Mouse (Mus musculus): ENCODE measurements at regions not wholly inside any gene's neighbourhood (a gene's known extent, or its start where the extent isn't known, plus 50 kb on each side); places are given as distances from the start of the nearest gene placed in this dataset.
"Not testable (repeated sequence)": the region's sequence is repeated elsewhere in the genome, so short reads cannot be mapped to it uniquely, and the experiment has no call there.

GRCm38 (mm10) chr13:70193270-70193669 is 391.1 kb downstream of the Med10 start:
- DNase-seq (ENCODE audit: low spot score): no peak

DNA sequence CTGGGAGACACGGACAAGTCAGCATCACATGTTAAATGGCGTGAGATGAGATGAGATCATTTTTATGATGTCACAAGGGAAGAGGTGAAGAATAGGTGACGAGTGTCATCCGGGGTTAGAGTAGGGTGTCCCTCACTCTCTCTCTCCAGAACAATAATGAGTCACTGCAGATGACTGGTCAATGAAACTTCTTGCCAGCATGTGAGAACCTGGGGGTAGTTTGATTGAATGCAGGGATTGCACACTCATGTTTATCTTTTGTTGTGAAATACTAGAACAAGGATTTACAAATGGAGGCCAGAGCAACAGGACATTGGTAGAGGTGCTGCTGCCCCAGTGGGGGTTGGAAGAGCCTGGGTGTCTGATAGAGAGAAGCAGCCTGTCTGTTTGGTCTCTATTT is 393.7 kb downstream of the Med10 start:
- DNase-seq (ENCODE audit: low spot score): no peak

DNA sequence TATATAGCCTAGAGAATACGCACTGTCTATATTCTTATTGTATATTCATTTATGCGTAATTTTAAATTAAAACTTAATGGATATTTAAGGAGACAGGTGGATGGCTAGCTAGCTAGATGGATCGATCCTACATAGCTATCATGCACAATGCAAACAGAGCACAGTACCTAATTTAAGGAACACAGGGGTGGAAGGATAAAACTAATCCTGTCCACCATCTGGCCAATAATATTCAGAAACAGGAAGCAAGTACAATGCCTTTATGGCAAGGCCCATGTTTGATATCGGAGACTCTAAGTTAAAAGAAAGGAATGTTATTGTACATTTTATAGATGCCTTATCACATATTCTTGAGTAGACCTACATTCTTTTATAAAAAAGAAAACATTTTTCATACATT is 396.4 kb downstream of the Med10 start:
- DNase-seq (ENCODE audit: low spot score): no peak

DNA sequence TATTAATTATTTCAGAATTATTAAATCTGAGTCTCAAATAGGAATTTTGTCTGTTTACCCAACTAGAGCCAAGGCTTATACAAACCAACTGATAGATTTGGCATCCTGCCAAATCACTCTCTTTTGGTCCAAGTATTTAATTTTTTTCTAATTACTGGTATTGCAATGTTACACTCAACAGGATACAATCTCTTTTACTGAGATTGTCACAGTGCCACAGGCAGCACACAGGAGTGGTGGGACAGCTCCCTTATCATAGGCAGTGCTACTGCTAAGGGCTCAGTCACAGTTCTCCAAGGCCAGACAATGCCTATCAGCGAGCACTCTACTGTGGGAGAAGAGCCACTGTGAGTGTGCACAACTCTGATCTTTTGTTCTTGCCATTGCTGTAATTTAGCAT is 396.9 kb downstream of the Med10 start:
- no peak for DNase-seq (ENCODE audit: low spot score)

DNA sequence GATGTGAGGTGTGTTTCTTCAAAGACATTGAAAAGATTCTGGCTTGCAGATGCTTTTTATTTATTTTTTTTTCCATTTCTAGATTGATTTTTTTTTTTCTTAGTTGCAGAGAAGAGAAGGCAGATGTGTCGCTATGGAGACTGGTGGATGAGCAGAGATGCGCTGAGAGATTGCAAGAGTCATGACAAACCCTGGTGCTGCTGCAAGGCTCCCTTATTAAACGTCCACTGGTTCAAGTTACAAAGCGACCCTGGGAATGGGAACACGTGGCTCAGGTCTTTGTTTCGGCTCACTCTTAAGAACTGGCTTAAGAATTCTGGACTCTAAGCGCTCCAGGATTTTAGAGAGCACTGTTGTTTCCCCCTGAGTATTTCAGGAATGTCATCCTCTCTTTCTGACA is 403.1 kb downstream of the Med10 start:
- no peak for DNase-seq (ENCODE audit: low spot score)

- DNase-seq (ENCODE audit: low spot score): no peak
These were observed 408.0 kb downstream of the Med10 start for GRCm38 (mm10) chr13:70210158-70210557.

GRCm38 (mm10) chr13:70213017-70213416 is 410.8 kb downstream of the Med10 start:
- no peak for DNase-seq (ENCODE audit: low spot score)

- DNase-seq (ENCODE audit: low spot score): no peak
These were observed 411.4 kb downstream of the Med10 start for GRCm38 (mm10) chr13:70213622-70214021.

DNA sequence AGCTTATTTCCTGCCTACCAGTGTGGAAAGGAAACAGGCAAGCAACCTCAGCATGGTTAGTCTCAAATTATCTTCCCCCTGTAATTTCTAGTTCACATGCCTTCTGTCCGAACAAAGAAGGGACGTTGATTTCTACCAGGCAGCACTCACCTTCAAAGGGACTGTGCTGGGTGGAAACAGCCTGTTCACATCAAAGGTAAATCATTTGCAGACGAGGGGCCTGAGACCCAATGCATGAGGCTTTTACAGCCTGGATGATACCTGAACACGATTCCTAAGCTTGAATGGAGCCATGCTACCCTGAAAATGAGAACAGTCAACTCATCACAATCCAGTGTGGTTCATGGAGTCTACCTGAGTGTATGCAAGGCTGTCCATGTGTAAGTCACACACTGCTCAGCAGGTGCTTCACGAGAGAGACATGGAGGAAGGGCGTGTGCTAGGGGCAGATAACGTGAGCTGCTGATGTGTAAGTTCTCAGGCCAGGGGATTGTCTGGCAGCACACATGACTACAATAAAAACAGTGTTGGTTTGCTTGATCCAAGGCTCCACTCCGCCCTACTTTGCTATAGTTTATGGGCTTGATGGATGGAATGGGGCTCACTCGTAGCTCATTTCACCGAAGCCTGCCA is 411.9 kb downstream of the Med10 start:
- no peak for DNase-seq (ENCODE audit: low spot score)

DNA sequence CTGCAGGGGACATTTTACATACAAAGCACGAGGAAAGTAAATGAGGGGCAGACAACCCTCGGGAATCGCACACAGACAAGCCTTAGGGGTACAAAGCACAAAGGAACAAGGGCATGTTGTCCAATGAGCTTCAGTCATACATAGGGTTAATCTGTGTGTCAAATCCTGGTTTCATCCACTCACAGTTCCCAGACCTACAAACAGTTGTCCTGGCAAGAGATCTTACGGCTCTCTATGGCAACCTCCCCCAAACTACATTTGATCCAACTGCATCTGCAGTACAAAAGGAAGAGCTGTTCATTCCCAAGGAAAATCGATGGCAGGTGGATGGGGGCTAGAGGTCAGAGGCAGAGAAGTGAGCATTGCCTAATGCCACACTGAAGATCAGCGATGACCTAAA is 413.9 kb downstream of the Med10 start:
- DNase-seq (ENCODE audit: low spot score): no peak

DNA sequence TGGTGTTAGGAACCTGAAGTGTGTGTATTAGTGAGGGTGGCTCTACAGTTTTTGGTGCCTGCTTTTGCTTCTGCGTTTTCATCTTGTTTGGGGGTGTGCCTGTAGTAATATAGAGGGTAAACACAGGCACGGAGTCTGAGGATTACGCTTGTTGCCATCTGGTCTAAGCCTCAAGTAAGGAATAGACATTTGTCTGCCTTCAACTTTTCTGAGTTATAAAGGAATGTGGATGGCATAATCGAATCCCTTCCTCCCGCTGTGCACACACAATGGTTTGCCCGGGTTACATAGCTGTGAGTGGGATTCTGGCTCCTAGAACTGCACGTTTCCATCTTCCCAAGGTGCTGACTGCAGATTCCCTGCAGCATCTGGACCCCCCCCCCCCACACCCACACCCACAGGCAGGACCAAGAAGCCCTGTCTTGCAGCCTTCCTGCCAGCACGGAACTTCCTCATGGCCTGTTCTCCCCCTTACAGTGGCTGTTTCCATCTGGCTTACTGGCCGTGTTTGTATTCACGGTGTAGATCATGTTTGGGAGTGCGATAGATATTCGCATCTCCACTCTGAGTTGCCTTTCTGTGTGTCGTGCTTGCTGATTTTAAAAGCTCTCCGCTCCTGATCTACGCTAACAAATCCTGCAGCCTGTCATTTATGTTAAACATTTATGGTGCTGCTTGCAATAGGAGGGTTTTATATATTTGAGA is 415.4 kb downstream of the Med10 start:
- DNase-seq (ENCODE audit: low spot score): no peak

GRCm38 (mm10) chr13:70223485-70223884 is 413.9 kb downstream of the Ice1 start:
- DNase-seq (ENCODE audit: low spot score): no peak

GRCm38 (mm10) chr13:70227167-70227566 is 410.3 kb downstream of the Ice1 start:
- no peak for DNase-seq (ENCODE audit: low spot score)

GRCm38 (mm10) chr13:70233896-70234799 is 403.3 kb downstream of the Ice1 start:
- peak; percentile 50 for DNase-seq (ENCODE audit: low spot score)

DNA sequence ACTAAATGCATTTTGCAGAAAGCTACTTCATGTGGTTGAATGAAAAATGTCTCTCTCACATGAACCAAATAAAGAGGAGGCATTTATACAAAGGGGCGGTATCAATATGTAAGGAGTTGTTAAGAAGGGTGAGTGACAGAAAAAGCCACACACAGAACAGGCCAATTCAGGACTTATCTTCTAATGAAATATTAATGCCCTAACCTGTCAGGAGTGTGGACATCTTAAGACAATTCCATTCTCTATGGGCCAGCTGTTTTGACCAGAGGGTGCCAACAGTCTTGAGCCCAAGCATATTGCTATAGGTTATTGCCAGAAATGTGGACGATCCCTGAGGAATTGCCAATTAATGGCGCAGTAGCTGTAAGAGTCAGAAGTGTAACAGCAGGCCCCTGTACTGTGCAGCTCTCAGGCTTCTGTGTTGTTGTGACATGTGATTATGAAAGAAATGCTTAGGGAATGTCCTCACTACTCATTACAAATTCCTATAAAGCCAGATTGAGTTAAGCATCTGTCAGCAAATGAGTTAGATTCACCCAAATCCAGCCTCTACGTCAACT is 393.8 kb downstream of the Ice1 start:
- DNase-seq (ENCODE audit: low spot score): no peak

DNA sequence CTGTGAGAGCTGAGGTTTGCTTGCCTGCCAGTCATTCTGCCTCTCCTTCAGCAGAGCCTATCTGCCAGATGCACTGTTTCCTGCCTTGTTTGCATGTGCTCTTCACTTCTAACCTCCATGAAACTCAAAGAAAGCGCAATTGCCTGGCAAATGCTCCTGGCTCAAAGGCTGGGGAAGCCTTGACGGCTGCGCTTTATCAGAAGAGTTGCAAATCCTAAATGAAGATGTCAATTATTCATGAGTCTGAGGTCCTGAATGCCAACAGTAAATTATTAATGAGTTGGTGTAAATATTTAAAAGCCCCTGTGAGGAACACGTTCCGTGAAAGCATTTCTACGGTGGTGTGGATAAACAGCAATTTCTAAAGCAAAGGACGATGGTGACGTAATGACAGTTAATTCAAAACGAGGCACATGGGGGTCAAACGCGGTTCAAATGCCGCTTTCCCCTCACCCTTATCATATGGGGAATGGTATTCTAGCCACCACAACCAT is 377.4 kb downstream of the Ice1 start:
- DNase-seq (ENCODE audit: low spot score): no peak

DNA sequence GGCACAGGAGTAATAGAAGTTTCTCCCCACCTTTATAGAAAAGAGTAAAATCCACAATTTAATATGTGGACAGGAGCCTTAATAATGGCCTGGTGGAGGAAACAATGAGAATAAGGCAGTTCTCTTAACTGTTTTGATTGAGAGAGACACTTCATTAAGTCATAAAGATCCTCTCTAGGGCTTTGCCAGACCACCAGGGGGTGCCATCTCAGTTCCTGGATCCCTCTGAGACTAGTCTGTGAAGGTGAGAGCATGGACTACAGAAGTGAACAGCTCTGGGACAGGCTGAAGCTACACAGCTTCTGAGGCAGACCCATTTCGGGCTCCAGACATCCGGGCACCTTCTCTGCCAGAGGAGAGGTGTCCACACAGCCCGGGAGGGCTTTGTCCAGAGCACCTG is 373.8 kb downstream of the Ice1 start:
- DNase-seq (ENCODE audit: low spot score): no peak

GRCm38 (mm10) chr13:70276884-70277378 is 360.5 kb downstream of the Ice1 start:
- DNase-seq (ENCODE audit: low spot score): not testable (repeated sequence)

- no peak for DNase-seq (ENCODE audit: low spot score)
These were observed 359.5 kb downstream of the Ice1 start for GRCm38 (mm10) chr13:70277667-70278591.

DNA sequence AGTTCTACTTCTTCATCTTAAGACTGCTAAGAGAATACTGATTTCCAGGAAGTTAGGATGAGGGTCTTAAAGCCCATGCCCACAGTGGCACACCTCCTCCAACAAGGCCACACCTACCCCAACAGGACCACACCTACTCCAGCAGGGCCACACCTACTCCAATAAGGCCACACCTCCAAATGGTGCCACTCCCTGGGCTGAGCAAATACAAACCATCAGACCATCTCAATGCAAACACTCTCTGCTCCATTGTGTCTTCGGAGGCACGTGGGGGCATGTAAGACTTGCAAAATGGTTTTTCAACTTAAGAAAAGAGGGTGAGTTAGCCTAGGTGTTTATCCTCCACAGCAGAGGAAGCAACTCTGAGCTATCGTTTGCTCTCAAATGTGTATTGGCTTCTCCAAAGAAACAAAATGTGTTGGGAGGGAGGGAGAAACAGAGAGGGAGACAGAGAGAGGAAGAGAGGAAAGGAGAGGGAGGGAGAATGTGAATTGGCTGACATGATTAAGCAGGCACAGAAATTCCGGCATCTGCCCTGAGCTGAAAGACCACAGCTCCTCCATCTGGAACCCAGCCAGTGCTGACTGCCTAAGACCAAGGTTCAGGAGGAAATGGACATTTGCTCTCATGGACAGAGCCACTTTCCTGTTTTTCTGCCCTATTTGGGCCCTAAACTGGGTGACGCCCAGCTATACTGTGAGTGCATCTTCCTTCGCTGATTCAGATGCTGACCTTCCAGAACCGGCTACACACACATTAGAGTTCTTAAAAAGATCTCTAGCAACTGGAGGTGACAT is 356.2 kb downstream of the Ice1 start:
- no peak for DNase-seq (ENCODE audit: low spot score)
